Comparison of ENCODE assay signal across 15 mouse cellular contexts in the genomic region with DNA sequence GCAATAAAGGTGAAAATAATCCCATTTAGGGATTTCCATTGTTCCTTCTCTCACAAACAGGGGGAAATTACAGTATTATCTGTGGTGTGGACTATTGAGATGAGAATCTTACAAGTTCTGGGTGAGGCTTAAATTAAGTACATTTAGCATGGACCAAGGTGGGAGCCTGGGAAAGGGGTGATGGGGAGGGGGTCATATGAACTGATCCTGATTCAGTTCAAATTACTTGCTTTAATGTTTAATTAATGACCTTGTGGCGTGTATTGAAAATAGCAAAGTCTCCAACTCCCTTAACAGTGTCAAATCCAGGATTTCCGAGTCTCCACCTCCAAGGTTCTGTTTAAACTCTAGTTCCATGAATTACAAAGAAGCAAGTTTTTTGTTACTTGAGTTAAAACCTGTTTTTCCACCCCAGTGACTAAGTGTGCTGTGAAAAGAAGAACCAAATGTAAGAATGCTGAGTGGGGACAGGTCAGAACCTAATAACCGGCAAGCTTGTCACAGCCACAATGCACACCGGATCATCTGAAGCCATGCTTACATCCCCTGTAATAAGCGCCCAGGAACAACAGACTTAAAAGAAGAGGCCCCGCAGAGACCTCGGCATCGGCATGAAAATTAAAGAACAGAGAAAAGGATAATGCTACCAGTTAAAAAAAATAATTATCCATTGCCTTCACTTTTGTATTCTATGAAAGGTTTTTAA.
DNase-seq lines count a peak whose midpoint lies in the region; ATAC-seq and TF ChIP-seq lines count a peak whose summit lies in the region.
"Had no signal": no experiment of that assay in that cellular context is flagged by ENCODE, and none has a peak within 500 bp of the region (broad histone marks: within the 10 kb centered on the region; RNA-seq: fewer than 3 reads in every experiment).

No protein-coding gene starts in this region.

- no peaks in the 10 kb centered on the region for H3K9me3 ChIP-seq in hindbrain, embryonic 15.5 days
- no peaks in the 10 kb centered on the region for H3K9me3 ChIP-seq in hindbrain, embryonic 14.5 days (ENCODE audit: control insufficient read depth, low read length)
- no peaks in the 10 kb centered on the region for H3K9me3 ChIP-seq in neural tube, embryonic 13.5 days
- H3K9me3 ChIP-seq in midbrain, embryonic 11.5 days (ENCODE audit: control insufficient read depth, low read length) = no peaks in the 10 kb centered on the region
- H3K9me3 ChIP-seq: G1E had no signal

- WGBS in hindbrain, embryonic 15.5 days = 11% methylated on average over 8 of the region's 8 CpGs
- 11% methylated on average over 8 of the region's 8 CpGs for WGBS in hindbrain, embryonic 14.5 days
- 16% methylated on average over 8 of the region's 8 CpGs for WGBS in neural tube, embryonic 13.5 days
- 5% methylated on average over 8 of the region's 8 CpGs for WGBS in midbrain, embryonic 11.5 days

- no peak overlapping the region for H3K4me3 ChIP-seq in hindbrain, embryonic 15.5 days
- H3K4me3 ChIP-seq in hindbrain, embryonic 14.5 days (replicated peaks; ENCODE audit: low read length) = no peak overlapping the region
- H3K4me3 ChIP-seq in neural tube, embryonic 13.5 days = no peak overlapping the region
- no peak overlapping the region for H3K4me3 ChIP-seq in midbrain, embryonic 11.5 days (ENCODE audit: low read depth, low read length)
- no peak overlapping the region for H3K4me3 ChIP-seq in gastrocnemius, adult 2 months
- H3K4me3 ChIP-seq: myocyte had no signal

- no peak for TF ChIP-seq CTCF in gastrocnemius, adult 2 months (IDR thresholded peaks at IDR 0.05)

- no peaks in the 10 kb centered on the region for H3K27me3 ChIP-seq in hindbrain, embryonic 15.5 days
- H3K27me3 ChIP-seq in hindbrain, embryonic 14.5 days (ENCODE audit: control insufficient read depth, insufficient read depth, low read length) = no peaks in the 10 kb centered on the region
- no peaks in the 10 kb centered on the region for H3K27me3 ChIP-seq in neural tube, embryonic 13.5 days
- peaks cover 12% of the 10 kb centered on the region for H3K27me3 ChIP-seq in midbrain, embryonic 11.5 days (ENCODE audit: control insufficient read depth, insufficient read depth, low read length)

- no peak overlapping the region for H3K27ac ChIP-seq in hindbrain, embryonic 15.5 days (replicated peaks)
- H3K27ac ChIP-seq in hindbrain, embryonic 14.5 days = no peak overlapping the region
- no peak overlapping the region for H3K27ac ChIP-seq in neural tube, embryonic 13.5 days (replicated peaks)
- H3K27ac ChIP-seq in midbrain, embryonic 11.5 days (ENCODE audit: low read depth, low read length) = no peak overlapping the region
- no peak overlapping the region for H3K27ac ChIP-seq in gastrocnemius, adult 2 months

- no peak for ATAC-seq in hindbrain, embryonic 15.5 days (ENCODE audit: low FRiP score, low read depth)
- no peak for ATAC-seq in hindbrain, embryonic 14.5 days (ENCODE audit: low FRiP score)
- ATAC-seq in neural tube, embryonic 13.5 days (ENCODE audit: low read depth) = no peak
- peak; percentile 70; the same call in 1 of the 2 replicates for ATAC-seq in midbrain, embryonic 11.5 days (ENCODE audit: low FRiP score)

- H3K4me1 ChIP-seq in hindbrain, embryonic 15.5 days (replicated peaks) = peaks cover 7% of the 10 kb centered on the region
- peaks cover 3% of the 10 kb centered on the region; the same call in 1 of the 2 replicates for H3K4me1 ChIP-seq in hindbrain, embryonic 14.5 days (replicated peaks; ENCODE audit: control insufficient read depth, insufficient read depth, low read length)
- peaks cover 14% of the 10 kb centered on the region for H3K4me1 ChIP-seq in neural tube, embryonic 13.5 days (replicated peaks)
- H3K4me1 ChIP-seq in midbrain, embryonic 11.5 days (ENCODE audit: control insufficient read depth, insufficient read depth, low read length) = peaks cover 8% of the 10 kb centered on the region

- no peak overlapping the region for H3K9ac ChIP-seq in hindbrain, embryonic 15.5 days
- H3K9ac ChIP-seq in hindbrain, embryonic 14.5 days = no peak overlapping the region
- H3K9ac ChIP-seq in neural tube, embryonic 13.5 days = no peak overlapping the region
- H3K9ac ChIP-seq in midbrain, embryonic 11.5 days (ENCODE audit: low read length) = no peak overlapping the region
- H3K9ac ChIP-seq: lung, embryonic 14.5 days had no signal

- intact Hi-C loops in gastrocnemius, adult 2 months (cut with DNase I) = no loop called here

- DNase-seq in hindbrain, embryonic 14.5 days (ENCODE audit: low spot score) = no peak
- DNase-seq in neural tube, embryonic 10.5 days (ENCODE audit: extremely low spot score, low spot score) = no peak
- peak; percentile 86 for DNase-seq in midbrain, embryonic 11.5 days (ENCODE audit: low spot score, missing footprints)
- DNase-seq in gastrocnemius, adult 2 months = no peak
- DNase-seq in cerebellum, adult 18-20 months = no peak
- DNase-seq: adrenal gland, adult 2 months; cerebellum, adult 2 months; heart, adult 11 months; kidney, postnatal 36 days; liver; lung, embryonic 14.5 days had no signal

- no peaks in the 10 kb centered on the region for H3K36me3 ChIP-seq in hindbrain, embryonic 15.5 days
- no peaks in the 10 kb centered on the region for H3K36me3 ChIP-seq in hindbrain, embryonic 14.5 days (replicated peaks; ENCODE audit: control insufficient read depth, insufficient read depth)
- no peaks in the 10 kb centered on the region for H3K36me3 ChIP-seq in neural tube, embryonic 13.5 days
- no peaks in the 10 kb centered on the region for H3K36me3 ChIP-seq in midbrain, embryonic 11.5 days (ENCODE audit: control insufficient read depth, insufficient read depth, low read length)
- H3K36me3 ChIP-seq: G1E had no signal

- H3K4me2 ChIP-seq in hindbrain, embryonic 15.5 days = peak overlapping the region; percentile 26
- no peak overlapping the region for H3K4me2 ChIP-seq in hindbrain, embryonic 14.5 days (replicated peaks)
- 0 out of 2 replicates have a peak overlapping the region, but pooled peaks have one; percentile 9 for H3K4me2 ChIP-seq in neural tube, embryonic 13.5 days
- H3K4me2 ChIP-seq in midbrain, embryonic 11.5 days = peak overlapping the region; percentile 7; the same call in 1 of the 2 replicates
- H3K4me2 ChIP-seq: lung, embryonic 14.5 days had no signal
